Mouse (Mus musculus) MEL (cell line): ENCODE data around the gene Xlr4a. TPM values are rescaled to one million over a fixed set of nuclear protein-coding genes. Genes with fewer than 3 reads are reported as not detected.

Experiments
- DNase-seq: peaks from one replicate; pipeline ENCODE4 v3.0.0; 2011; ENCODE audit warnings: low read depth, low spot score
- H3K27ac ChIP-seq: 2 replicates; pipeline ENCODE4 v1.5.1; 2012; ENCODE audit warnings: low read depth, mild to moderate bottlenecking, control low read depth, low read length, moderate library complexity; ENCODE audit not compliant: control insufficient read depth
- H3K27me3 ChIP-seq, 2 experiments: fragments of 150-350 bp in 1 of 2; sonication (generic) in 1 of 2; 2 replicates each; pipeline ENCODE4 v1.6.1; 2012; ENCODE audit warnings: low read length in 2 of 2, mild to moderate bottlenecking in 2 of 2, improper control_type of control experiment in 1 of 2, moderate library complexity in 1 of 2; ENCODE audit not compliant: insufficient read depth in 2 of 2, control insufficient read depth in 1 of 2
- H3K36me3 ChIP-seq, 2 experiments: 2 replicates each; pipeline ENCODE4 v1.6.1; 2012 to 2014; ENCODE audit warnings: low read length in 2 of 2, improper control_type of control experiment in 1 of 2, inconsistent platforms in 1 of 2, mild to moderate bottlenecking in 1 of 2; ENCODE audit not compliant: insufficient read depth in 2 of 2, control insufficient read depth in 1 of 2
- H3K4me1 ChIP-seq, 2 experiments: fragments of 150-350 bp in 1 of 2; sonication (generic) in 1 of 2; 2 replicates each; pipeline ENCODE4 v1.6.1; 2012; ENCODE audit warnings: low read length in 2 of 2, improper control_type of control experiment in 1 of 2, mild to moderate bottlenecking in 1 of 2; ENCODE audit not compliant: insufficient read depth in 2 of 2, control insufficient read depth in 1 of 2
- H3K4me3 ChIP-seq, 2 experiments: fragments of 150-350 bp in 1 of 2; sonication (generic) in 1 of 2; 2 replicates each; pipeline ENCODE4 v1.5.1; 2012; ENCODE audit warnings: low read depth in 2 of 2, low read length in 2 of 2, mild to moderate bottlenecking in 2 of 2, moderate library complexity in 2 of 2, control low read depth in 1 of 2, improper control_type of control experiment in 1 of 2; ENCODE audit not compliant: control insufficient read depth in 1 of 2, insufficient read depth in 1 of 2
- H3K79me2 ChIP-seq: 2 replicates; pipeline ENCODE4 v1.6.1; 2012; ENCODE audit warnings: mild to moderate bottlenecking, low read length, moderate library complexity; ENCODE audit not compliant: control insufficient read depth, poor library complexity, insufficient read depth
- H3K9ac ChIP-seq: 2 replicates; pipeline ENCODE4 v1.6.1; 2012; ENCODE audit warnings: low read depth, mild to moderate bottlenecking, control low read depth, low read length, moderate library complexity; ENCODE audit not compliant: control insufficient read depth, poor library complexity, severe bottlenecking
- H3K9me3 ChIP-seq: fragments of 150-350 bp; sonication (generic); replicated peaks from 2 replicates; pipeline ENCODE4 v1.6.1; 2012; ENCODE audit warnings: mild to moderate bottlenecking, low read length, improper control_type of control experiment, moderate library complexity; ENCODE audit not compliant: insufficient read depth
- KAT2A ChIP-seq: conservative IDR thresholded peaks from 2 replicates; pipeline ENCODE4 v1.6.1; 2012; ENCODE audit warnings: low read depth, low read length, improper control_type of control experiment, inconsistent platforms
- MYB ChIP-seq: IDR thresholded peaks from 2 replicates; pipeline ENCODE4 v1.6.1; 2011; ENCODE audit warnings: mild to moderate bottlenecking, low read depth, low read length, improper control_type of control experiment
- NELFE ChIP-seq: IDR thresholded peaks from 2 replicates; pipeline ENCODE4 v1.6.1; 2011; ENCODE audit warnings: low read depth, low read length, improper control_type of control experiment
- polyA plus RNA-seq, 2 experiments: library from polyadenylated mRNA; stranded (reverse) in 1 of 2; unstranded in 1 of 2; fragments of >175 nt in 1 of 2; fragments of >200 nt in 1 of 2; gene quantifications; 2 replicates each; pipeline versions ENCODE4 v1.2.1 to v1.2.4; 2012; ENCODE audit warnings: low replicate concordance in 2 of 2, low read depth in 1 of 2; ENCODE audit not compliant: insufficient read length in 2 of 2, insufficient read depth in 1 of 2, missing spikeins in 1 of 2
- total RNA-seq: library from RNA; depleted of rRNA; stranded (reverse); fragments of 300-350 nt; gene quantifications from 2 replicates; pipeline ENCODE4 v1.2.3, GENCODE M21; 2012; rRNA removed

Xlr4a gene
- total and polyA plus RNA-seq, 3 experiments: 0.19 to 0.29 TPM; not detected in 1

DNA sequence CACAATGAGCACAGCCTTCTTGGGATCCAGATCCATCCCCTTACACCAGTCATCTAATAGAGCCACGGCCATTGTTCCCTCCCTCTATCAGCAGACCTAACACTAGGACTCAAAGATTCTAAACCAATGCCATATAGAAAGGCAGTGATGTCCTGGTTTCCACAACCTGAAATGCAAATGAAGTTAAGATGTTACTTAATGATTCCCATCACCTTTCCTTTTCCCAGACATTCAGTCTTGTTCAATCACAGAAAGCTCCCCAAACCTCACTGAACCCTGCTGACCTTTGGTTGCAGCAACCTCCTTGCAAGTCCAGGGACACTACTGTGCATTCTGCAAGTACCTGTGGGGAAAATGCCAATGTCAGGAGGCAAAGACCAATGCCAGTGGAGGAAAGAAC lies 45.3 kb downstream of the Xlr4a start, which contains the start of gene Pnma5:
Gene Pnma5 (minus strand): TSS at position 101 of the 400 bp plus-strand sequence.
- H3K36me3 ChIP-seq: no peaks in the 10 kb centered on the region
- no peaks in the 10 kb centered on the region; a peak in 1 of 4 replicates for H3K27me3 ChIP-seq
- H3K4me3 ChIP-seq: no peak within 1 kb of the TSS
- TF ChIP-seq KAT2A (no peak), MYB (no peak), NELFE (no peak)
- H3K9ac ChIP-seq: no peak within 1 kb of the TSS
- H3K27ac ChIP-seq: no peak within 1 kb of the TSS
- no peak for DNase-seq
- no peaks in the 10 kb centered on the region for H3K79me2 ChIP-seq
- H3K4me1 ChIP-seq: no peaks in the 10 kb centered on the region
- no peaks in the 10 kb centered on the region for H3K9me3 ChIP-seq

Other genes with a start within 250 kb of the Xlr4a start
- gene Cetn2, start 164.1 kb downstream of the Xlr4a start, total RNA-seq: 30.4 and 33.5 TPM in 2 replicates
- gene Cetn2, start 164.1 kb downstream of the Xlr4a start, polyA plus RNA-seq: 10 to 100 TPM in 1 of 2 experiments, not detected in 1; 35.3 TPM
- 17.9 and 19.4 TPM in 2 replicates for gene Nsdhl, start 163.9 kb downstream of the Xlr4a start, total RNA-seq
- 10 to 100 TPM in 1 of 2 experiments, not detected in 1; 23.1 TPM for gene Nsdhl, start 163.9 kb downstream of the Xlr4a start, polyA plus RNA-seq
- not detected in 2 replicates for gene Zfp185, start 95.1 kb downstream of the Xlr4a start, total RNA-seq
- under 1 TPM in 1 of 2 experiments, not detected in 1; 0.14 TPM for gene Zfp185, start 95.1 kb downstream of the Xlr4a start, polyA plus RNA-seq
- gene Pnma5, start 45.4 kb downstream of the Xlr4a start, total RNA-seq: 0.08 and 0.10 TPM in 2 replicates
- under 1 TPM in 1 of 2 experiments, not detected in 1; 0.11 TPM for gene Pnma5, start 45.4 kb downstream of the Xlr4a start, polyA plus RNA-seq
- not detected in 2 replicates for gene Pnma3, start 17.7 kb downstream of the Xlr4a start, total RNA-seq
- gene Pnma3, start 17.7 kb downstream of the Xlr4a start, polyA plus RNA-seq: not detected
- 76.4 and 94.5 TPM in 2 replicates for gene Xlr3a, start 14.6 kb upstream of the Xlr4a start, total RNA-seq
- 100 to 1,000 TPM in 1 of 2 experiments, not detected in 1; 161 TPM for gene Xlr3a, start 14.6 kb upstream of the Xlr4a start, polyA plus RNA-seq
- not detected in 2 replicates for gene Gm14685, start 34.6 kb upstream of the Xlr4a start, total RNA-seq
- gene Gm14685, start 34.6 kb upstream of the Xlr4a start, polyA plus RNA-seq: not detected
- gene Xlr5b, start 66.3 kb upstream of the Xlr4a start, total RNA-seq: not detected in 2 replicates
- gene Xlr5b, start 66.3 kb upstream of the Xlr4a start, polyA plus RNA-seq: not detected
- not detected in 2 replicates for gene DXBay18, start 67.0 kb upstream of the Xlr4a start, total RNA-seq
- not detected for gene DXBay18, start 67.0 kb upstream of the Xlr4a start, polyA plus RNA-seq
- gene Spin2d, start 94.5 kb upstream of the Xlr4a start, total RNA-seq: not detected in 2 replicates
- gene Spin2d, start 94.5 kb upstream of the Xlr4a start, polyA plus RNA-seq: not detected
- 22.4 and 23.8 TPM in 2 replicates for gene Xlr3b, start 109.7 kb upstream of the Xlr4a start, total RNA-seq
- 10 to 100 TPM in 1 of 2 experiments, not detected in 1; 16.5 TPM for gene Xlr3b, start 109.7 kb upstream of the Xlr4a start, polyA plus RNA-seq
- gene Xlr4b, start 131.9 kb upstream of the Xlr4a start, total RNA-seq: 37.4 and 44.4 TPM in 2 replicates
- 10 to 100 TPM in 1 of 2 experiments, not detected in 1; 43.2 TPM for gene Xlr4b, start 131.9 kb upstream of the Xlr4a start, polyA plus RNA-seq
- gene F8a, start 145.8 kb upstream of the Xlr4a start, total RNA-seq: 3.3 and 3.4 TPM in 2 replicates
- gene F8a, start 145.8 kb upstream of the Xlr4a start, polyA plus RNA-seq: 1 to 10 TPM in 1 of 2 experiments, not detected in 1; 6.0 TPM
- gene Xlr4c, start 160.7 kb upstream of the Xlr4a start, total RNA-seq: 12.8 and 18.6 TPM in 2 replicates
- gene Xlr4c, start 160.7 kb upstream of the Xlr4a start, polyA plus RNA-seq: 10 to 100 TPM in 1 of 2 experiments, not detected in 1; 37.4 TPM
- 68.4 and 78.0 TPM in 2 replicates for gene Xlr3c, start 182.9 kb upstream of the Xlr4a start, total RNA-seq
- gene Xlr3c, start 182.9 kb upstream of the Xlr4a start, polyA plus RNA-seq: 100 to 1,000 TPM in 1 of 2 experiments, 10 to 100 TPM in 1; 73.5 to 162 TPM
- gene Xlr5a, start 210.5 kb upstream of the Xlr4a start, total RNA-seq: not detected in 2 replicates
- not detected for gene Xlr5a, start 210.5 kb upstream of the Xlr4a start, polyA plus RNA-seq
- not detected in 2 replicates for gene Xlr5c, start 210.5 kb upstream of the Xlr4a start, total RNA-seq
- not detected for gene Xlr5c, start 210.5 kb upstream of the Xlr4a start, polyA plus RNA-seq